Mouse (Mus musculus): ENCODE measurements at regions not wholly inside any gene's neighbourhood (a gene's known extent, or its start where the extent isn't known, plus 50 kb on each side); places are given as distances from the start of the nearest gene placed in this dataset.

GRCm38 (mm10) chr5:69678268-69678667 is 86.1 kb upstream of the Gnpda2 start:
- no peak for DNase-seq (ENCODE audit: low read depth, low spot score)

- no peak for DNase-seq (ENCODE audit: low read depth, low spot score)
These were observed 73.4 kb upstream of the Gnpda2 start for GRCm38 (mm10) chr5:69665555-69665954.

GRCm38 (mm10) chr5:69663961-69664360 is 71.8 kb upstream of the Gnpda2 start:
- no peak for DNase-seq (ENCODE audit: low read depth, low spot score)
